Mouse (Mus musculus) cerebellum, adult 9-11 months (tissue): ENCODE data around the gene Zswim1.
"Not testable (repeated sequence)": the region's sequence is repeated elsewhere in the genome, so short reads cannot be mapped to it uniquely, and the experiment has no call there.

ENCODE experiments used
- DNase-seq: peaks from one replicate; pipeline ENCODE4 v3.0.0; 2022

Zswim1 gene

DNA sequence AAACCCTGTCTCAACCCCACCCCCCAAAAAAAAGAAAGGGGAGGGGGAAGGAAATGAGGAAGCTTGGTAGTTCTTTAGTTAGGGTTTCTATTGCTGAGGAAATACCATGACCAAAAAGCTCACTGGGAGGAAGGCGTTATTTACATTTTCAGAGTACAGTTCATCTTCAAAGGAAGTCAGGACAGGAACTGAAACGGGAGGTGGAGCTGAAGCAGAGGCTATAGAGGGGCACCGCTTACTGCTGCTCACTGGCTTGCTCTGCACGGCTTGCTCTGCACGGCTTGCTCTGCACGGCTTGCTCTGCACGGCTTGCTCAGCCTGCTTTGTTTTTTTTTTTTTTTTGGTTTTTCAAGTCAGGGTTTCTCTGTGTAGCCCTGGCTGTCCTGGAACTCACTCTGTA, 46.0 kb downstream of the Zswim1 start:
- no peak for DNase-seq

- DNase-seq: no peak
These were observed 49.3 kb downstream of the Zswim1 start for GRCm38 (mm10) chr2:164871602-164872303.

- no peak for DNase-seq
These were observed 51.1 kb downstream of the Zswim1 start for GRCm38 (mm10) chr2:164873621-164874020.

DNA sequence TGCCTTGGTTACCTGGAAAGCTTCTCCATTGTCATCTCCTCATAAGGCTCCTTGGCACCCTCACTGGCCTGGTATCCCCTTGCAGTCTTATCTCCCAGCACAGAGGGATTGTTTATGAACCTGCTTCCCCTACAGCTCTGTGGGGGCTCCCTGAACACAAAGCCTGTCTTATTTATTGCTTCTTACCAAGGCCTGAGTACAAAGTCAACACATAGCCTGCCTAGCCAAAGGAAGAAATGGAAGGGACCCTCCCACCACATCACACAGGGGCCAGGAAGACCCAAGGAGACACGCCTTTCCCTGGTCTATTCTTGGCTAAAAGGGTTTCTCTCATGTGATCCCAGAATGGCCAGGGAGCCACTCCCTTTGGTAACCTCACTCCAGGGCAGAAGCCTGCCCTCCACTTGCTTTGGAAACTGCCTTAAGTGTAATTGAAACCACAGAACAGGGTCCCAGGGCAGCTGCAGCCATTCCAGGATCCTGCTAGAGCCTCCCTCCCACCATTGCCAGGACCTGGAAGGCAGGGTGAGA, 51.8 kb downstream of the Zswim1 start:
- no peak for DNase-seq

DNA sequence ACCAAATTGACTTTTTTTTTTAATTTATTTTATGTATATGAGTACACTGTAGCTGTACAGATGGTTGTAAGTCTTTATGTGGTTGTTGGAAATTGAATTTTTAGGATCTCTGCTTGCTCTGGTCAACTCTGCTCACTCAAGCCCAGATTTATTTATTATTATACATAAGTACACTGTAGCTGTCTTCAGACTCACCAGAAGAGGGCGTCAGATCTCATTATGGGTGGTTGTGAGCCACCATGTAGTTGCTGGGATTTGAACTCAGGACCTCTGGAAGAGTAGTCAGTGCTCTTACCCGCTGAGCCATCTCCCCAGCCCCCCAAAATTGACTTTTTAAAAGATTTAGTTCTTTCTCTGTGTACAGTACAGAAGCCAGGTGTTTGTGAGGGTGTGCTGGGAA, 53.2 kb downstream of the Zswim1 start:
- not testable (repeated sequence) for DNase-seq
